Mouse (Mus musculus) spleen, adult 2 months (tissue): ENCODE measurements around the gene Grap2.
"Not testable (repeated sequence)": the region's sequence is repeated elsewhere in the genome, so short reads cannot be mapped to it uniquely, and the experiment has no call there.

Experiments
- CTCF ChIP-seq: fragments of 200-500 bp; IDR thresholded peaks from 2 replicates; pipeline ENCODE4 v1.5.1; 2011; ENCODE audit warnings: mild to moderate bottlenecking, inconsistent platforms; ENCODE audit not compliant: insufficient read depth, insufficient read length, insufficient replicate concordance; ENCODE audit errors: extremely low read depth
- POLR2A ChIP-seq: fragments of 200-500 bp; IDR thresholded peaks from 2 replicates; pipeline ENCODE4 v1.6.1; 2011; ENCODE audit warnings: low read depth, low read length, inconsistent platforms

DNA sequence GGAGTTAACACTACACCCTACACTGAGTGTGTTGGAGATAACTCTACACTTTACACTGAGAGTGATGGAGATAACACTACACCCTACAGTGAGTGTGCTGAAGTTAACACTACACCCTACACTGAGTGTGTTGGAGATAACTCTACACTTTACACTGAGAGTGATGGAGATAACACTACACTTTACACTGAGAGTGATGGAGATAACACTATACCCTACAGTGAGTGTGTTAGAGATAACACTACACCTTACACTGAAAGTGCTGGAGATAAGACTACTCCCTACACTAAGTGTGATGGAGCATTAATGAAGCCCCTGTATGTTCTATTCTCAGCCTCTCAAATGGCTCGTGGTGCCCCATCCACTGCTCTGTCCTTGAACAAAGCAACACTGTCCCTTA is 8.2 kb downstream of the Grap2 start:
- TF ChIP-seq POLR2A, CTCF: not testable (repeated sequence)
